Mouse (Mus musculus): Measurements from ENCODE around the gene Txndc15.
A peak's percentile ranks its signal among the peaks of the same experiment; 100 is the strongest.

Txndc15 gene

DNA sequence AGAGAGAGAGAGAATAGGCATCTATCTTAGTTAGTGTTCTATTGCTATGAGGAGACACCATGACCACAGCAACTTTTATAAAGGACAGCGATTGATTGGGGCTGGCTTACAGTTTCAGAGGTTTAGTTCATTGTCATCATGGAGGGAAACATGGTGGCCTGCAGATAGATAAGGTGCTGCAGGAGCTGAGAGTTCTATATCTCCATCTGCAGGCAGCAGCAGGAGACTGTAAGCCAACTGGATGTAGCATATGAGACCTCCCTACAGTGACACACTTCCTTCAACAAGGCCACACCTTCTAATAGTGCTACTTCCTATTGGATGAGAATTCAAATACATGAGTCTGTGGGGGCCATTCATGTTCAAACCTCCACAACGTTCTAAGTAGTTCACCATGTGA lies 17.7 kb downstream of the Txndc15 start:
- DNase-seq, result no peak

- no peak for DNase-seq
These were observed 19.4 kb downstream of the Txndc15 start for GRCm38 (mm10) chr13:55733628-55734502.

DNA sequence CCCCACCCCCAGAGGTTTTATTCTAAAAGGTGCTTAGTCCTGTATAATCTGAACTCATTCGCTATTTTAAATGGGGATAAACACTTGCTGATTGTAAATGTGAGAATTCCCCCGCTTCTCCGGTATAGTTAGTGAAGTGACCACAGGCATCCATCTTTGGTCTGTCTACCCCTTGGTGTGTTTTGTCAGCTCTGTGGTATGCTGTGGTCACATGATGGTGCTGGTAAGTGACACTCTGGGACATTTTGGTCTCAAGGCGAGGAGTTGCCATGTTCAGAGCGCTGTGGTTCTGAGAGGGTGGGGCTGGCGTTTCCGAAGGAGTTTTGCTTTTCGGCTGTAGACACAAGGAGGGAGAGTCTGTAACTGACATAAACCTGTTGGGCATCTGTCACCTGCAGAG lies 23.4 kb downstream of the Txndc15 start:
- DNase-seq, result no peak

DNA sequence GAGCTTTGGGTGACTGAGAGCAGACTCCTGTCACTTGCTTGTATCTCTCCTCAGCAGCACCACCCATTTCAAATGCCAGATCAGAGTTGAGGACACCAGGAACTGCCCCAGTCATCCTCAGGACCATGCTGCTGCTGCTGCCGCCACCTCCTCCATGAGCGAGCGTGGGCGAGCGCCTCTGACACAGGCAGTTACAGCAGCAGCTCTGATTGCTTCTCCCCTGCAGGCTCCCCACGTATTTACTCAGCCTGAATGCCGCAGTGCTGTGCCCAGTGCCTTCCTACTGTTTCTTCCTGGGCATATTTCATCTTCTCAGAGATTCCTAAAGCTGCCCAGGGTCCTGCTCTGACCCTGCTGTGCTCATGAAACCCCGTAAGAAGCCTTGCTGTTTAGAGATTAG lies 27.9 kb downstream of the Txndc15 start:
- DNase-seq, result no peak

GRCm38 (mm10) chr13:55754380-55754779 lies 39.9 kb downstream of the Txndc15 start:
- no peak for DNase-seq

GRCm38 (mm10) chr13:55756789-55757188 lies 42.3 kb downstream of the Txndc15 start:
- DNase-seq, result no peak

GRCm38 (mm10) chr13:55757645-55758044 lies 43.2 kb downstream of the Txndc15 start:
- DNase-seq, result peak; percentile 20

GRCm38 (mm10) chr13:55760576-55760975 lies 46.1 kb downstream of the Txndc15 start:
- DNase-seq, result peak; percentile 45

DNA sequence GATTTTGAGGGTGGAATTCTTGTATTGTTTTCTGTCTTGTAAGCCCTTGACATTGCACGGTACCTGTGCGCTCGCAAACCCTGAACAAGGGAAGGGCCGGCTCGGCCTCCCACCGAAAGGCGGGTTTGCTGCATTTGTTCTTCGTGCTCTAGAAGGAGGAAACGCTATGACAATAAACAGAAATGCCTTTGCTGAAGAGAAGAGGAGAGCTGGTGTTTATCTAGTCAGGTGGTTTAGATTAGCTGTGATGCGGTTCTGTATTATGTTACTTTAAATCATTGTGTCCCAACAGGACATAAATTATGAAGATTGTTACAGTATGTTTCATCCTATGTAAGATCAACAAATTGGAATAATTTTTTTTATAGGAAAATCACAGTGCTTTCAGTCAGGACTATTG lies 47.0 kb downstream of the Txndc15 start:
- DNase-seq, result no peak

GRCm38 (mm10) chr13:55774352-55774751 lies 59.9 kb downstream of the Txndc15 start:
- DNase-seq, result no peak

GRCm38 (mm10) chr13:55775056-55775455 lies 60.6 kb downstream of the Txndc15 start:
- DNase-seq, result no peak
